Mouse (Mus musculus) heart, embryonic 11.5 days (tissue): ENCODE results near the gene Cald1. TPM values are rescaled to one million over a fixed set of nuclear protein-coding genes. Genes with fewer than 3 reads are reported as not detected.

Source experiments
- ATAC-seq: fragments of 200-750 bp; cut with Nextera tagmentation; replicated peaks from 2 replicates; pipeline ENCODE4 v1.8.0; 2017; ENCODE audit warnings: moderate library complexity; ENCODE audit not compliant: insufficient number of reproducible peaks, low FRiP score, low TSS enrichment
- H3K27ac ChIP-seq: fragments of 300-500 bp; sonication (generic); 2 replicates; pipeline ENCODE4 v1.5.1; 2014; ENCODE audit warnings: mild to moderate bottlenecking, low read depth, low read length
- H3K27me3 ChIP-seq: fragments of 300-500 bp; sonication (generic); 2 replicates; pipeline ENCODE4 v1.6.1; 2014; ENCODE audit warnings: mild to moderate bottlenecking, low read length, mixed read lengths; ENCODE audit not compliant: control insufficient read depth, insufficient read depth
- H3K36me3 ChIP-seq: fragments of 300-500 bp; sonication (generic); 2 replicates; pipeline ENCODE4 v1.6.1; 2014; ENCODE audit warnings: mild to moderate bottlenecking, low read length, moderate library complexity, mixed read lengths; ENCODE audit not compliant: control insufficient read depth, insufficient read depth
- H3K4me1 ChIP-seq: fragments of 300-500 bp; sonication (generic); 2 replicates; pipeline ENCODE4 v1.6.1; 2014; ENCODE audit warnings: low read length; ENCODE audit not compliant: control insufficient read depth, insufficient read depth
- H3K4me2 ChIP-seq: fragments of 300-500 bp; sonication (generic); 2 replicates; pipeline ENCODE4 v1.6.1; 2014; ENCODE audit warnings: mild to moderate bottlenecking, moderate library complexity
- H3K4me3 ChIP-seq: fragments of 300-500 bp; sonication (generic); 2 replicates; pipeline ENCODE4 v1.5.1; 2014; ENCODE audit warnings: low read depth, low read length
- H3K9ac ChIP-seq: fragments of 300-500 bp; sonication (generic); 2 replicates; pipeline ENCODE4 v1.6.1; 2014; ENCODE audit warnings: mild to moderate bottlenecking, low read depth, low read length, moderate library complexity
- H3K9me3 ChIP-seq: fragments of 300-500 bp; sonication (generic); replicated peaks from 2 replicates; pipeline ENCODE4 v1.6.1; 2016; ENCODE audit warnings: low read length; ENCODE audit not compliant: control insufficient read depth
- WGBS: fragments of 180-500 bp; shearing (Covaris S2); extraction: QIAGEN DNeasy Blood & Tissue Kit; methylation state at CpG from one replicate; pipeline ENCODE4 v1.1.7; 2014; ENCODE audit not compliant: insufficient replicate concordance; 5-methylcytosine and 5-hydroxymethylcytosine counted together
- polyA plus RNA-seq: library from polyadenylated mRNA; unstranded; fragments of >200 nt; fragmentation: Nextera tagmentation; extraction: Ambion mirVana; gene quantifications from 2 replicates; pipeline ENCODE4 v1.2.1, GENCODE M21; 2014

Gene Cald1
- polyA plus RNA-seq, 1 experiment from 2014 or later: 167 TPM

DNA sequence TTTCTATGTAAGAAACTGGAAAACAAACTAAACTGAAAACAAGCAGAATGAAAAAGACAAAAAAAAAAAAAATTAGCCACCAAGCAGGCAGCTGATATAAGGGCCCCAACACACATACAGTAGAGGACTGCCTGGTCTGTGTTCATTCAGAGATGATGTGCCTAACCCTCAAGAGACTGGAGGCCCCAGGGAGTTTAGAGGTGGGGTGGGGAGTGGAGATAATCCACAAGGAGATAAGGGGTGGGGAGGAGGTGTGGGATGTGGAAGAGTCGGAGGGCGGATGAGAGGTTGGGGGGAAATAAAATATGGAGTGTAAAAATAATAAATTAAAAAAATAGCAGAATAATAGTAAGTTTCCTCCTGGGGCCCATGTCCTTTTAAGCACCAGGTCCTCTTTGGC, 207.3 kb downstream of the Cald1 start:
- Histone ChIP-seq H3K36me3 (no peaks in the 10 kb centered on the region), H3K9me3 (no peaks in the 10 kb centered on the region), H3K27ac (no peak overlapping the region), H3K9ac (no peak overlapping the region), H3K4me1 (no peaks in the 10 kb centered on the region), H3K27me3 (no peaks in the 10 kb centered on the region), H3K4me2 (no peak overlapping the region), H3K4me3 (no peak overlapping the region)
- no peak for ATAC-seq
- WGBS: 53% methylated on average over 2 of the region's 2 CpGs

DNA sequence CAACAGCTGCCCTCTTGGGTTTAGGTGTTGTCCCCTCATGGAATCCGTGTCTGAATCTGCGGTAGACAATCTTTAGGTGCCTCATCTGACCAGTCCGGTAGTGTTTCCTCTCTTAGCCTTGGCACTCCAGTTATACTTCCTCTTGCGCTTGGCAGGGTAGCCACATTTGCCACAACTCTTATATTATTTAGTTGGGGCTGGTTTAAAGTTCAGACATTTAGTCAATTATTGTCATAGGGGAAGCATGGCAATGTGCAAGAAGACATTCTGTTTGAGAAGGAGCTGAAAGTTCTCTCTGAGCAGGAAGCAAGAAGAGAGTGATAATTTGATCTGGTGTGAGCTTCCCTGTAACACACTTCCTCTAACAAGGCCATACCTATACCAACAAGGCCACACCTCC, 212.4 kb downstream of the Cald1 start:
- Histone ChIP-seq H3K4me2 (no peak overlapping the region), H3K27me3 (no peaks in the 10 kb centered on the region), H3K36me3 (no peaks in the 10 kb centered on the region), H3K9ac (no peak overlapping the region), H3K27ac (no peak overlapping the region), H3K4me1 (no peaks in the 10 kb centered on the region), H3K9me3 (no peaks in the 10 kb centered on the region), H3K4me3 (no peak overlapping the region)
- no peak for ATAC-seq
- WGBS: 85% methylated on average over 4 of the region's 4 CpGs

- Histone ChIP-seq H3K27ac (no peak overlapping the region), H3K9ac (no peak overlapping the region), H3K36me3 (no peaks in the 10 kb centered on the region), H3K4me2 (no peak overlapping the region), H3K27me3 (no peaks in the 10 kb centered on the region), H3K4me1 (no peaks in the 10 kb centered on the region), H3K4me3 (no peak overlapping the region), H3K9me3 (no peaks in the 10 kb centered on the region)
- no peak for ATAC-seq
Measured at GRCm38 (mm10) chr6:34824406-34824805, 226.1 kb downstream of the Cald1 start.

Other genes starting within 250 kb of the Cald1 start
- gene Akr1b8, start 244.4 kb upstream of the Cald1 start, polyA plus RNA-seq: 19.6 and 22.2 TPM in 2 replicates
- 63.1 and 67.6 TPM in 2 replicates for gene Akr1b10, start 214.3 kb upstream of the Cald1 start, polyA plus RNA-seq
- gene Akr1b7, start 186.2 kb upstream of the Cald1 start, polyA plus RNA-seq: 0.44 TPM in 1 of 2 replicates, not detected in the other
- 57.6 and 58.8 TPM in 2 replicates for gene Bpgm, start 122.3 kb upstream of the Cald1 start, polyA plus RNA-seq
- 4.0 and 4.7 TPM in 2 replicates for gene Agbl3, start 181.9 kb downstream of the Cald1 start, polyA plus RNA-seq